Mouse (Mus musculus) heart, embryonic 15.5 days (tissue): ENCODE measurements around the gene 4930558K02Rik. TPM values are rescaled to one million over a fixed set of nuclear protein-coding genes. Genes with fewer than 3 reads are reported as not detected.
A peak's percentile ranks its signal among the peaks of the same experiment; 100 is the strongest.

Source experiments
- ATAC-seq: fragments of 200-750 bp; cut with Nextera tagmentation; replicated peaks from 2 replicates; pipeline ENCODE4 v1.8.0; 2017; ENCODE audit warnings: low read depth, moderate TSS enrichment; ENCODE audit not compliant: insufficient number of reproducible peaks, insufficient read depth, low FRiP score
- H3K27ac ChIP-seq: fragments of 300-500 bp; sonication (generic); 2 replicates; pipeline ENCODE4 v1.5.1; 2015; ENCODE audit warnings: mild to moderate bottlenecking, inconsistent platforms
- H3K27me3 ChIP-seq: fragments of 300-500 bp; sonication (generic); 2 replicates; pipeline ENCODE4 v1.6.1; 2015; ENCODE audit warnings: inconsistent platforms
- H3K36me3 ChIP-seq: fragments of 300-500 bp; sonication (generic); 2 replicates; pipeline ENCODE4 v1.6.1; 2015; ENCODE audit warnings: mild to moderate bottlenecking, inconsistent platforms
- H3K4me1 ChIP-seq: fragments of 300-500 bp; sonication (generic); replicated peaks from 2 replicates; pipeline ENCODE4 v1.6.1; 2015; ENCODE audit warnings: inconsistent platforms
- H3K4me2 ChIP-seq: fragments of 300-500 bp; sonication (generic); 2 replicates; pipeline ENCODE4 v1.6.1; 2015; ENCODE audit warnings: inconsistent platforms, mild to moderate bottlenecking, moderate library complexity
- H3K4me3 ChIP-seq: fragments of 300-500 bp; sonication (generic); 2 replicates; pipeline ENCODE4 v1.5.1; 2015; ENCODE audit warnings: mild to moderate bottlenecking, inconsistent platforms
- H3K9ac ChIP-seq: fragments of 300-500 bp; sonication (generic); 2 replicates; pipeline ENCODE4 v1.6.1; 2015; ENCODE audit warnings: mild to moderate bottlenecking, inconsistent platforms
- H3K9me3 ChIP-seq: fragments of 300-500 bp; sonication (generic); replicated peaks from 2 replicates; pipeline ENCODE4 v1.6.1; 2016; ENCODE audit warnings: inconsistent platforms
- WGBS: fragments of 180-500 bp; shearing (Covaris S2); methylation state at CpG from one replicate; pipeline ENCODE4 v1.1.7; 2015; ENCODE audit warnings: mixed read lengths; 5-methylcytosine and 5-hydroxymethylcytosine counted together
- polyA plus RNA-seq: library from polyadenylated mRNA; unstranded; fragments of >200 nt; fragmentation: Nextera tagmentation; extraction: Ambion mirVana; gene quantifications from 2 replicates; pipeline ENCODE4 v1.2.1, GENCODE M21; 2015

4930558K02Rik gene
- polyA plus RNA-seq: not detected in 2 replicates

GRCm38 (mm10) chr1:161979536-161979935 lies at the start of gene 4930558K02Rik:
Gene 4930558K02Rik, minus strand, starts transcription at chr1:161979636.
- WGBS: 60% methylated on average over 1 of the region's 1 CpGs
- no peak within 1 kb of the TSS for H3K27ac ChIP-seq
- peaks cover 9% of the 10 kb centered on the region; the same call in 1 of the 2 replicates for H3K4me1 ChIP-seq
- no peak within 1 kb of the TSS for H3K9ac ChIP-seq
- H3K9me3 ChIP-seq: no peaks in the 10 kb centered on the region
- H3K4me3 ChIP-seq: no peak within 1 kb of the TSS
- H3K27me3 ChIP-seq: no peaks in the 10 kb centered on the region
- no peaks in the 10 kb centered on the region for H3K36me3 ChIP-seq
- H3K4me2 ChIP-seq: no peak within 1 kb of the TSS
- no peak for ATAC-seq

- no peaks in the 10 kb centered on the region for H3K36me3 ChIP-seq
- WGBS: 68% methylated on average over 8 of the region's 8 CpGs
- no peak overlapping the region for H3K27ac ChIP-seq
- no peak overlapping the region for H3K9ac ChIP-seq
- H3K4me3 ChIP-seq: no peak overlapping the region
- no peaks in the 10 kb centered on the region for H3K27me3 ChIP-seq
- no peak overlapping the region for H3K4me2 ChIP-seq
- no peak for ATAC-seq
- no peaks in the 10 kb centered on the region for H3K9me3 ChIP-seq
- peaks cover 7% of the 10 kb centered on the region for H3K4me1 ChIP-seq
Measured at GRCm38 (mm10) chr1:162023681-162024270, 44.3 kb upstream of the 4930558K02Rik start.

GRCm38 (mm10) chr1:162020766-162021165 lies 41.3 kb upstream of the 4930558K02Rik start:
- H3K4me3 ChIP-seq: no peak overlapping the region
- peaks cover 17% of the 10 kb centered on the region for H3K4me1 ChIP-seq
- WGBS: 76% methylated on average over 4 of the region's 4 CpGs
- no peaks in the 10 kb centered on the region for H3K36me3 ChIP-seq
- ATAC-seq: no peak
- H3K9ac ChIP-seq: no peak overlapping the region
- no peak overlapping the region for H3K27ac ChIP-seq
- H3K27me3 ChIP-seq: no peaks in the 10 kb centered on the region
- no peak overlapping the region for H3K4me2 ChIP-seq
- no peaks in the 10 kb centered on the region for H3K9me3 ChIP-seq

GRCm38 (mm10) chr1:162020303-162020731 lies 40.9 kb upstream of the 4930558K02Rik start:
- Histone ChIP-seq H3K27me3 (no peaks in the 10 kb centered on the region), H3K27ac (no peak overlapping the region), H3K4me3 (no peak overlapping the region), H3K9ac (no peak overlapping the region), H3K9me3 (no peaks in the 10 kb centered on the region), H3K36me3 (no peaks in the 10 kb centered on the region), H3K4me2 (no peak overlapping the region), H3K4me1 (peaks cover 22% of the 10 kb centered on the region)
- WGBS: 64% methylated on average over 7 of the region's 7 CpGs
- ATAC-seq: no peak

- no peak overlapping the region for H3K9ac ChIP-seq
- no peaks in the 10 kb centered on the region for H3K9me3 ChIP-seq
- no peaks in the 10 kb centered on the region for H3K27me3 ChIP-seq
- no peak for ATAC-seq
- peak overlapping the region; percentile 68 for H3K27ac ChIP-seq
- 0 out of 2 replicates have a peak overlapping the region, but pooled peaks have one; percentile 1 for H3K4me2 ChIP-seq
- no peaks in the 10 kb centered on the region for H3K36me3 ChIP-seq
- H3K4me3 ChIP-seq: no peak overlapping the region
- peaks cover 25% of the 10 kb centered on the region for H3K4me1 ChIP-seq
- WGBS: 70% methylated on average over 6 of the region's 6 CpGs
Measured at GRCm38 (mm10) chr1:162018601-162018977, 39.2 kb upstream of the 4930558K02Rik start.

- Histone ChIP-seq H3K4me1 (peaks cover 28% of the 10 kb centered on the region), H3K9me3 (no peaks in the 10 kb centered on the region), H3K36me3 (no peaks in the 10 kb centered on the region), H3K27ac (peak overlapping the region; percentile 68), H3K9ac (no peak overlapping the region), H3K27me3 (no peaks in the 10 kb centered on the region), H3K4me2 (peak overlapping the region; percentile 1; the same call in 1 of the 2 replicates), H3K4me3 (no peak overlapping the region)
- WGBS: 47% methylated on average over 13 of the region's 13 CpGs
- ATAC-seq: no peak
Measured at GRCm38 (mm10) chr1:162017975-162018600, 38.7 kb upstream of the 4930558K02Rik start.

- Histone ChIP-seq H3K4me1 (peaks cover 29% of the 10 kb centered on the region), H3K9me3 (no peaks in the 10 kb centered on the region), H3K27me3 (no peaks in the 10 kb centered on the region), H3K4me3 (no peak overlapping the region), H3K36me3 (no peaks in the 10 kb centered on the region), H3K27ac (peak overlapping the region; percentile 68), H3K4me2 (no peak overlapping the region), H3K9ac (no peak overlapping the region)
- 42% methylated on average over 7 of the region's 7 CpGs for WGBS
- no peak for ATAC-seq
Measured at GRCm38 (mm10) chr1:162016982-162017381, 37.5 kb upstream of the 4930558K02Rik start.

- Histone ChIP-seq H3K27me3 (no peaks in the 10 kb centered on the region), H3K9me3 (no peaks in the 10 kb centered on the region), H3K36me3 (no peaks in the 10 kb centered on the region), H3K9ac (no peak overlapping the region), H3K27ac (peak overlapping the region; percentile 35; the same call in 1 of the 2 replicates), H3K4me1 (peaks cover 29% of the 10 kb centered on the region), H3K4me3 (no peak overlapping the region), H3K4me2 (no peak overlapping the region)
- no peak for ATAC-seq
- WGBS: 54% methylated on average over 8 of the region's 8 CpGs
Measured at GRCm38 (mm10) chr1:162015247-162015862, 35.9 kb upstream of the 4930558K02Rik start.

- ATAC-seq: no peak
- Histone ChIP-seq H3K4me1 (peaks cover 37% of the 10 kb centered on the region), H3K4me2 (no peak overlapping the region), H3K9me3 (no peaks in the 10 kb centered on the region), H3K36me3 (no peaks in the 10 kb centered on the region), H3K27me3 (no peaks in the 10 kb centered on the region), H3K27ac (no peak overlapping the region), H3K9ac (no peak overlapping the region), H3K4me3 (no peak overlapping the region)
- WGBS: 31% methylated on average over 4 of the region's 4 CpGs
Measured at GRCm38 (mm10) chr1:162013561-162013960, 34.1 kb upstream of the 4930558K02Rik start.

GRCm38 (mm10) chr1:162011523-162012245 lies 32.2 kb upstream of the 4930558K02Rik start:
- ATAC-seq: no peak
- no peak overlapping the region for H3K27ac ChIP-seq
- WGBS: 37% methylated on average over 16 of the region's 16 CpGs

GRCm38 (mm10) chr1:162009086-162009485 lies 29.6 kb upstream of the 4930558K02Rik start:
- 50% methylated on average over 8 of the region's 8 CpGs for WGBS
- H3K9me3 ChIP-seq: no peaks in the 10 kb centered on the region
- no peak overlapping the region for H3K9ac ChIP-seq
- H3K27me3 ChIP-seq: no peaks in the 10 kb centered on the region
- H3K4me2 ChIP-seq: no peak overlapping the region
- peaks cover 38% of the 10 kb centered on the region for H3K4me1 ChIP-seq
- no peak for ATAC-seq
- H3K27ac ChIP-seq: peak overlapping the region; percentile 66
- H3K36me3 ChIP-seq: no peaks in the 10 kb centered on the region
- no peak overlapping the region for H3K4me3 ChIP-seq

More at GRCm38 (mm10) chr1:162011523-162012245, 32.2 kb upstream of the 4930558K02Rik start:
- H3K4me2 ChIP-seq: peak overlapping the region; percentile 22; the same call in 1 of the 2 replicates
- no peaks in the 10 kb centered on the region for H3K27me3 ChIP-seq
- no peaks in the 10 kb centered on the region for H3K9me3 ChIP-seq
- H3K9ac ChIP-seq: no peak overlapping the region
- no peaks in the 10 kb centered on the region for H3K36me3 ChIP-seq
- H3K4me1 ChIP-seq: peaks cover 35% of the 10 kb centered on the region
- H3K4me3 ChIP-seq: no peak overlapping the region
